Mouse (Mus musculus) lung, postnatal 0 days (tissue): ENCODE data around the gene P2ry6.

ENCODE experiments used
- CTCF ChIP-seq: IDR thresholded peaks from 2 replicates; pipeline ENCODE4 v1.5.1; 2016; ENCODE audit warnings: antibody characterized with exemption, mild to moderate bottlenecking
- EP300 ChIP-seq: IDR thresholded peaks from 2 replicates; pipeline ENCODE4 v1.6.1; 2016; ENCODE audit warnings: antibody characterized with exemption, mild to moderate bottlenecking, control low read depth

- no peak for TF ChIP-seq CTCF
- TF ChIP-seq EP300, result no peak
Measured at GRCm38 (mm10) chr7:100995951-100996350, 21.5 kb upstream of the P2ry6 start.
